Mouse (Mus musculus): Measurements from ENCODE around the gene Socs4. TPM values are rescaled to one million over a fixed set of nuclear protein-coding genes. Genes with fewer than 3 reads are reported as not detected.

Gene Socs4
- 5.3 and 6.0 TPM in 2 replicates for polyA plus RNA-seq (2014; fragmentation: Nextera tagmentation; extraction: Ambion mirVana)

DNA sequence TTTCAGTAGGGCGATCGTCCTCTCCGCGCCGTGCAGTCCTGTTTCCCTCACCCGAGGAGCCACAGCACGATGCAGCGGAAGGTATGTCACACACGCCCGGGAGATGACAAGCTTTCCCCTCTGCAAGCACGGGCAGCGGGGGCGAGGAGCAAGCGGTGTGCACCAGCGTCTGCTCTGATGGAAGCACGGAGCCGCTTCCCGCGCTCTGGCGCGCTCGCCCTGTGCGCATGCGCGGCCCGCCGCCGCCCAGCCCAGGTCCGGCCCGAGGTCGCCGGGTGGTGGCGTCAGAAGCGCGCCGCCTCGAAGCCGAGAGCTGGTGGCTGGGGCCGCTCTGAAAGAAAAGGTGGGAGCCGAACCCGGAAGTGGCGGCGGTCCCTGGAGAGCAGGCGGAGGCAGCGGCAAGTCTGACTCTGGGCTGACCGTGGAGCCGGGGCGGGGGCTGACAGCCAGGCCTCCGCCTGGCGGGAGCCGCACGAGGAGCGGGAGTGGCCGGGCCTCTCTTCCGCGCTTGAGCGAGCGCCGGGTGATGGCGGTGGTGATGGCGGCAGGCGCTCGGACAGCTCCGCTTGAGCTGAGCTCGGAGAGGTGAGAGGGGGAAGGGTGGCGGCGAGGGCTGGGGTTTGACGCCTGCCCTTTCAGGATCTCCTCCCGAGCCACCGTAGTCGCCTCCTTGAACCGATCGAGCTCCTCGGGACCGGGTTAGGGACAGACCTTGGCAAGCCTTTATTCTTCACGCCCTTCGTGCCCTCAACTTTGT, at the start of gene Socs4, which contains the start of gene Wdhd1:
TSS of gene Socs4 (plus strand) at position 295 of the 757 bp plus-strand sequence.
TSS of gene Wdhd1 (minus strand) at position 221 of the 757 bp plus-strand sequence.
- ATAC-seq (ENCODE audit: insufficient number of reproducible peaks, insufficient read depth, low FRiP score, low read depth) = peak; percentile 97
- under 1% methylated on average over 76 of the region's 77 CpGs for WGBS
- H3K36me3 ChIP-seq (ENCODE audit: control insufficient read depth, insufficient read depth, low read length) = peaks cover 6% of the 10 kb centered on the region

GRCm38 (mm10) chr14:47229796-47230376, 46.8 kb upstream of the Socs4 start:
- Histone ChIP-seq H3K27ac (ENCODE audit: low read length) (no peak overlapping the region), H3K36me3 (ENCODE audit: control insufficient read depth, insufficient read depth, low read length) (no peaks in the 10 kb centered on the region), H3K4me2 (replicated peaks; ENCODE audit: low read depth, low read length) (no peak overlapping the region), H3K4me3 (ENCODE audit: low read depth, low read length) (no peak overlapping the region), H3K9ac (replicated peaks; ENCODE audit: low read depth, low read length) (no peak overlapping the region), H3K9me3 (ENCODE audit: control insufficient read depth, low read depth, low read length) (no peaks in the 10 kb centered on the region), H3K4me1 (ENCODE audit: control insufficient read depth, insufficient read depth, low read length) (no peaks in the 10 kb centered on the region), H3K27me3 (ENCODE audit: control insufficient read depth, insufficient read depth, low read length) (no peaks in the 10 kb centered on the region)
- WGBS = 66% methylated on average over 11 of the region's 11 CpGs
- ATAC-seq (ENCODE audit: insufficient number of reproducible peaks, insufficient read depth, low FRiP score, low read depth) = no peak

More for the DNA sequence above, at the start of gene Socs4, which contains the start of gene Wdhd1:
- peak within 1 kb of the TSS; percentile 93 for H3K27ac ChIP-seq (ENCODE audit: low read length)
- H3K4me2 ChIP-seq (replicated peaks; ENCODE audit: low read depth, low read length) = peak within 1 kb of the TSS; percentile 71
- H3K4me3 ChIP-seq (ENCODE audit: low read depth, low read length) = peak within 1 kb of the TSS; percentile 58
- H3K4me1 ChIP-seq (ENCODE audit: control insufficient read depth, insufficient read depth, low read length) = peaks cover 8% of the 10 kb centered on the region
- H3K9me3 ChIP-seq (ENCODE audit: control insufficient read depth, low read depth, low read length) = no peaks in the 10 kb centered on the region
- peak within 1 kb of the TSS; percentile 88 for H3K9ac ChIP-seq (replicated peaks; ENCODE audit: low read depth, low read length)
- H3K27me3 ChIP-seq (ENCODE audit: control insufficient read depth, insufficient read depth, low read length) = no peaks in the 10 kb centered on the region

GRCm38 (mm10) chr14:47233602-47234001, 43.1 kb upstream of the Socs4 start:
- peaks cover 5% of the 10 kb centered on the region; the same call in 1 of the 2 replicates for H3K9me3 ChIP-seq (ENCODE audit: control insufficient read depth, low read depth, low read length)
- H3K36me3 ChIP-seq (ENCODE audit: control insufficient read depth, insufficient read depth, low read length) = no peaks in the 10 kb centered on the region
- ATAC-seq (ENCODE audit: insufficient number of reproducible peaks, insufficient read depth, low FRiP score, low read depth) = no peak
- H3K4me1 ChIP-seq (ENCODE audit: control insufficient read depth, insufficient read depth, low read length) = no peaks in the 10 kb centered on the region
- H3K4me2 ChIP-seq (replicated peaks; ENCODE audit: low read depth, low read length) = no peak overlapping the region
- 61% methylated on average over 2 of the region's 2 CpGs for WGBS
- H3K9ac ChIP-seq (replicated peaks; ENCODE audit: low read depth, low read length) = no peak overlapping the region
- H3K4me3 ChIP-seq (ENCODE audit: low read depth, low read length) = no peak overlapping the region
- no peak overlapping the region for H3K27ac ChIP-seq (ENCODE audit: low read length)
- H3K27me3 ChIP-seq (ENCODE audit: control insufficient read depth, insufficient read depth, low read length) = no peaks in the 10 kb centered on the region

DNA sequence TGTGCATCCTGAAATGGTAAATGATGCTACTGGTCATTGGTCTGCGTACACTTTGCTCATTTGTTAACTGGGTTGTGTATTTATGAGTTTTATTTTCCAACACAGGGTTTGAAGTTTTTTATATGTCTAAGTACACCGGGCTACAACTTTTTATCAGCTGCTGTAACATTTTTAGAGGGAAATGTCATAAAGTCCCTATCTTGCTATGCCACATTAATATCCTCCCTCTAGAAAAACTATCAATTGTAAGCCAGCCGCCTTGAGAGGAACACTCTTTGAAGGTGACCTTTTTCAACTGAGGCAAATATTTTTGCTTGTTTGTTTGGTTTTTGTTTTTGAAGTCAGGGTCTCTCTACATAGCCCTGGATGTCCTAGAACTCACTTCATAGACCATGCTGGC, 42.7 kb upstream of the Socs4 start:
- no peaks in the 10 kb centered on the region for H3K4me1 ChIP-seq (ENCODE audit: control insufficient read depth, insufficient read depth, low read length)
- no peak overlapping the region for H3K27ac ChIP-seq (ENCODE audit: low read length)
- no peak overlapping the region for H3K4me2 ChIP-seq (replicated peaks; ENCODE audit: low read depth, low read length)
- H3K4me3 ChIP-seq (ENCODE audit: low read depth, low read length) = no peak overlapping the region
- 90% methylated on average over 3 of the region's 3 CpGs for WGBS
- no peak overlapping the region for H3K9ac ChIP-seq (replicated peaks; ENCODE audit: low read depth, low read length)
- H3K9me3 ChIP-seq (ENCODE audit: control insufficient read depth, low read depth, low read length) = peaks cover 5% of the 10 kb centered on the region; the same call in 1 of the 2 replicates
- no peaks in the 10 kb centered on the region for H3K27me3 ChIP-seq (ENCODE audit: control insufficient read depth, insufficient read depth, low read length)
- ATAC-seq (ENCODE audit: insufficient number of reproducible peaks, insufficient read depth, low FRiP score, low read depth) = no peak
- no peaks in the 10 kb centered on the region for H3K36me3 ChIP-seq (ENCODE audit: control insufficient read depth, insufficient read depth, low read length)

DNA sequence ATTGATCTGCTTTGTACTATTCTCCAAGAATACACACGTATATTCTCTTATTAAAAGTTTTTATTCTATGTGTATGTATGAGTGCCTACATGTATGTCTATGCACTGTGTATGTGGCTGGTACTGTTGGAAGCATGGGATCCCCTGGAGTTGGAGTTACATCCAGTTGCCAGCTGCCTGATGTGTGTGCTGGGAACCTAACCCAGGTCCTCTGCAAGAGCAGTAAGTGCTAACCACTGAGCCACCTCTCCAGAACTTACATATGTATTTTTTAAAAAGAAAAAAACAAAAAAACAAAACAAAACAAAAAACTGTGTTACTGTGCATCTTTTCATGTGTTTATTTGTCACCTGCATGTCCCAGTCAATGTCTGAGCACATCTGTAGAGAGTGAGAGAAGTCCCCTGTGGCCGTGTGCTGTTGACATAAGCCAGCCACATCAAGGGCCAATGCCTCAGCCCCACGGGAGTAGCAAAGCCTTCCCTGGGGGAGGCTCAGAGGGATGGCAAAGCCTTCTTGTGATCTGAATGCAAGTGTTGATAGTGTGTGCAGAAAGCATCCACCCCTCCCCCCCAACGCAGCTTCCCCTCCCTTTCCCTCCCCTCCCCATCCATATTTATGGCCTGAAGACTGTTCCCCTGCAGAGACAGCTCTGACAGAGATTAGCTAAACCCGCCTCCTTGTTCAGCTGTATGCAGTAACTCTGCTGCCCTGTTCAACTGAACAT, 42.0 kb upstream of the Socs4 start:
- Histone ChIP-seq H3K4me2 (replicated peaks; ENCODE audit: low read depth, low read length) (no peak overlapping the region), H3K4me1 (ENCODE audit: control insufficient read depth, insufficient read depth, low read length) (no peaks in the 10 kb centered on the region), H3K27ac (ENCODE audit: low read length) (no peak overlapping the region), H3K9ac (replicated peaks; ENCODE audit: low read depth, low read length) (no peak overlapping the region), H3K9me3 (ENCODE audit: control insufficient read depth, low read depth, low read length) (peaks cover 5% of the 10 kb centered on the region; the same call in 1 of the 2 replicates), H3K36me3 (ENCODE audit: control insufficient read depth, insufficient read depth, low read length) (no peaks in the 10 kb centered on the region), H3K4me3 (ENCODE audit: low read depth, low read length) (no peak overlapping the region), H3K27me3 (ENCODE audit: control insufficient read depth, insufficient read depth, low read length) (no peaks in the 10 kb centered on the region)
- 76% methylated on average over 5 of the region's 5 CpGs for WGBS
- no peak for ATAC-seq (ENCODE audit: insufficient number of reproducible peaks, insufficient read depth, low FRiP score, low read depth)

DNA sequence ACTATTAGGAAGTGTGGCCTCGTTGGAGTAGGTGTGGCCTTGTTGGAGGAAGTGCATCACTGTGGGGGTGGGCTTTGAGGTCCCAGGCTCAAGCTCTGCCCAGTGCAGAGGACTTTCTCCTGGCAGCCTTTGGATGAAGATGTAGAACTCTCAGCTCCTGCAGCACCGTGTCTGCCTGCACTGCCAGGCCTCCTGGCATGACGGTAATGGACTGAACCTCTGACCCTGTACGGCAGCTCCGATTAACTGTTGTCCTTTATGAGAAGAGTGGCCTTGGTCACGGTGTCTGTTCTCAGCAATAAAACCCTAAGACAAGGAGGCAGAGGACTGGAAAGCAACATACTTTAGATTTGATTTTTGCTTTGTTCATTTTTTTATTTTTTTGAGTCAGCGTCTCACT, 40.2 kb upstream of the Socs4 start:
- Histone ChIP-seq H3K4me3 (ENCODE audit: low read depth, low read length) (no peak overlapping the region), H3K9ac (replicated peaks; ENCODE audit: low read depth, low read length) (no peak overlapping the region), H3K27ac (ENCODE audit: low read length) (no peak overlapping the region), H3K27me3 (ENCODE audit: control insufficient read depth, insufficient read depth, low read length) (no peaks in the 10 kb centered on the region), H3K4me2 (replicated peaks; ENCODE audit: low read depth, low read length) (no peak overlapping the region), H3K9me3 (ENCODE audit: control insufficient read depth, low read depth, low read length) (peaks cover 5% of the 10 kb centered on the region; the same call in 1 of the 2 replicates), H3K4me1 (ENCODE audit: control insufficient read depth, insufficient read depth, low read length) (no peaks in the 10 kb centered on the region), H3K36me3 (ENCODE audit: control insufficient read depth, insufficient read depth, low read length) (peaks cover 6% of the 10 kb centered on the region)
- no peak for ATAC-seq (ENCODE audit: insufficient number of reproducible peaks, insufficient read depth, low FRiP score, low read depth)
- WGBS = 84% methylated on average over 7 of the region's 7 CpGs

DNA sequence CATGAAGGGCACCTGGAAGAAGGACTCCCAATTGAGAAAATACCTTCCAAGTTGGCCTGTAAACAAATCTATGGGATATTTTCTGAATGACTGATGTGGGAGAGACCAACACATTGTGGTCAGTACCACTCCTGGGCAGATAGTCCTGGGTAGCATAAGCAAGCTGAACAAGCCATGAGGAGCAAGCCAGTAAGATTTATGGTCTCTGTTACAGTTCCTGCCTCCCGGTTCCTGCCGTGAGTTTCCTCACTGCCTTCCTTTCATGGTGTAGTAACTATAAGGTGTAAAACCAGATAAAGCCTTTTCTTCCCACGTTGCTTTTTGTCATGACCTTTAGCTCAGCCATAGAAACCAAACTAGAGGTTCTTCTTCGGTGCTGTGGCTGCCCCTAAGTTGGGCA, 39.4 kb upstream of the Socs4 start:
- Histone ChIP-seq H3K4me1 (ENCODE audit: control insufficient read depth, insufficient read depth, low read length) (no peaks in the 10 kb centered on the region), H3K27me3 (ENCODE audit: control insufficient read depth, insufficient read depth, low read length) (no peaks in the 10 kb centered on the region), H3K9me3 (ENCODE audit: control insufficient read depth, low read depth, low read length) (peaks cover 5% of the 10 kb centered on the region; the same call in 1 of the 2 replicates), H3K4me2 (replicated peaks; ENCODE audit: low read depth, low read length) (no peak overlapping the region), H3K36me3 (ENCODE audit: control insufficient read depth, insufficient read depth, low read length) (peaks cover 7% of the 10 kb centered on the region), H3K9ac (replicated peaks; ENCODE audit: low read depth, low read length) (no peak overlapping the region), H3K27ac (ENCODE audit: low read length) (no peak overlapping the region), H3K4me3 (ENCODE audit: low read depth, low read length) (no peak overlapping the region)
- WGBS = 89% methylated on average over 4 of the region's 4 CpGs
- ATAC-seq (ENCODE audit: insufficient number of reproducible peaks, insufficient read depth, low FRiP score, low read depth) = no peak

GRCm38 (mm10) chr14:47240600-47240999, 36.1 kb upstream of the Socs4 start:
- Histone ChIP-seq H3K9me3 (ENCODE audit: control insufficient read depth, low read depth, low read length) (peaks cover 3% of the 10 kb centered on the region; the same call in 1 of the 2 replicates), H3K4me1 (ENCODE audit: control insufficient read depth, insufficient read depth, low read length) (no peaks in the 10 kb centered on the region), H3K4me2 (replicated peaks; ENCODE audit: low read depth, low read length) (no peak overlapping the region), H3K27ac (ENCODE audit: low read length) (no peak overlapping the region), H3K9ac (replicated peaks; ENCODE audit: low read depth, low read length) (no peak overlapping the region), H3K36me3 (ENCODE audit: control insufficient read depth, insufficient read depth, low read length) (peaks cover 26% of the 10 kb centered on the region), H3K27me3 (ENCODE audit: control insufficient read depth, insufficient read depth, low read length) (no peaks in the 10 kb centered on the region), H3K4me3 (ENCODE audit: low read depth, low read length) (no peak overlapping the region)
- 78% methylated on average over 1 of the region's 1 CpGs for WGBS
- peak; percentile 58; the same call in 1 of the 2 replicates for ATAC-seq (ENCODE audit: insufficient number of reproducible peaks, insufficient read depth, low FRiP score, low read depth)

Data from stomach, embryonic 14.5 days (tissue).